Mouse (Mus musculus): ENCODE measurements at regions not wholly inside any gene's neighbourhood (a gene's known extent, or its start where the extent isn't known, plus 50 kb on each side); places are given as distances from the start of the nearest gene placed in this dataset.

DNA sequence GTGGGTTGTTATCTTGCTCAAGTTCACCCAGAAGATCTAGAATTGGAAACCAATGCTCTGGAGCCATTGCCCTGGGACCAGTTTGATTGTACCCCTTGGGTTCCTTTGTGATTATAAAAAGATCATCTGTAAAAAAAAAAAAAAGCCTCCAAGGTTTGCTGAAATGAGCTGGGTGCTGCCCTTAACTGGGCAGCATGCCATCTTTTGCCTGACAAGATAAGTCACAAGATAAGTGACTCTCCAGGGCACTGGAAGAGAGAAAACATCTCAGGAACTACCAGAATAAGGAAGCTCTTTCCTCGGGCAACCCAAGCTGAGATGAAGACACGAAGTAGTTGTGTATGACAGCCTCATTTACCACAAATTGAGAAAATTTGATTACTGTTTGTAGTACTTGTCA is 202.7 kb upstream of the Eci2 start:
- no peak for DNase-seq (ENCODE audit: low spot score)
- H3K27me3 ChIP-seq (replicated peaks; ENCODE audit: control insufficient read depth, insufficient read depth, low read length): no peaks in the 10 kb centered on the region
- 61% methylated on average over 2 of the region's 2 CpGs for WGBS
- no peak overlapping the region for H3K27ac ChIP-seq (ENCODE audit: low read depth, low read length)
- no peaks in the 10 kb centered on the region for H3K4me1 ChIP-seq (replicated peaks; ENCODE audit: control insufficient read depth, insufficient read depth, low read length)
- no peaks in the 10 kb centered on the region for H3K36me3 ChIP-seq (ENCODE audit: control insufficient read depth, insufficient read depth, low read length)
- H3K9ac ChIP-seq (ENCODE audit: low read depth, low read length): no peak overlapping the region
- no peak for ATAC-seq (replicated peaks; ENCODE audit: low FRiP score)
- H3K4me3 ChIP-seq (ENCODE audit: low read depth, low read length): no peak overlapping the region
- no peaks in the 10 kb centered on the region for H3K9me3 ChIP-seq (ENCODE audit: control insufficient read depth, low read length)
- no peak overlapping the region for H3K4me2 ChIP-seq

DNA sequence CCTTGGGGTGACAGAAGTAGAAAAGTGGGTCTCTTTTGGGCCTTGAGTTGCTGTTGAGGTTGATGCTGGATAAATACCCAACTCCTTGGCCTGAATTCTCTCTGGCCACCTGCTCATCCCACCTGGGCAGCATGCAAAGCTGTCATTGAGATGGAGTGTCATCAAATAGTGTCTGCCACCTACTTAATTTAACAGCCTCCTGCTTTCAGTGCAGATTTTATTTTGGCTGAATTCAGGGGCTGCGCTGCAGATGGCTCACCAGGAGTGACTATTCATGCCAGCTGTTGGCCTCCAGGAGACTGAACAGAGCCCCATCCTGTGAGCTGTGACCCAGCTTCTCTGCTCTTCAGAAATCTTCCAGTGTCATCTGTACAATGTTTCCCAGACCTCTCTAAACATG is 206.7 kb upstream of the Eci2 start:
- Histone ChIP-seq H3K36me3 (ENCODE audit: control insufficient read depth, insufficient read depth, low read length) (no peaks in the 10 kb centered on the region), H3K27me3 (replicated peaks; ENCODE audit: control insufficient read depth, insufficient read depth, low read length) (no peaks in the 10 kb centered on the region), H3K4me3 (ENCODE audit: low read depth, low read length) (no peak overlapping the region), H3K4me2 (no peak overlapping the region), H3K27ac (ENCODE audit: low read depth, low read length) (no peak overlapping the region), H3K9ac (ENCODE audit: low read depth, low read length) (no peak overlapping the region), H3K9me3 (ENCODE audit: control insufficient read depth, low read length) (no peaks in the 10 kb centered on the region), H3K4me1 (replicated peaks; ENCODE audit: control insufficient read depth, insufficient read depth, low read length) (no peaks in the 10 kb centered on the region)
- 97% methylated on average over 1 of the region's 1 CpGs for WGBS
- DNase-seq (ENCODE audit: low spot score) (no peak), ATAC-seq (replicated peaks; ENCODE audit: low FRiP score) (no peak)

DNA sequence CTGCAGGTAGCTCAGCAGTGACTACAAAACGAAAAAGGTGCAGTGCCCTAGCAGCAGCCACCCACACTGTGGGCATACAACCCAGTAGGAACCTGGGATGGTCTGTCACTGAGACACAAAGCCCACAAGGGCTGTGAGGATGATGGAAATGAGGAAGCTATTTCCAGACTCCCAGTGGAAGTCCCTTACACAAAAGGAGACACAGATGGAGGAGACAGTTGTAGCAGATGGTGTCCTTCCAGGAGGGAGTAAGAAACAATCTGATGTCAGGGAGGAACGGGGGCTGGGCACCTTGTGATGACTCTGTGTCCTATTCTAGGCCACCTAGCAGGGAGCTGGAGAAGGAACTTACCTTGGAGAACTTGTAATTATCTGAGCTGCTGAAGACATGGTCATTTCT is 214.5 kb upstream of the Eci2 start:
- ATAC-seq (replicated peaks; ENCODE audit: low FRiP score) (no peak), DNase-seq (ENCODE audit: low spot score) (no peak)
- H3K9ac ChIP-seq (ENCODE audit: low read depth, low read length): no peak overlapping the region
- H3K27me3 ChIP-seq (replicated peaks; ENCODE audit: control insufficient read depth, insufficient read depth, low read length): no peaks in the 10 kb centered on the region
- no peaks in the 10 kb centered on the region for H3K36me3 ChIP-seq (ENCODE audit: control insufficient read depth, insufficient read depth, low read length)
- no peak overlapping the region for H3K27ac ChIP-seq (ENCODE audit: low read depth, low read length)
- no peak overlapping the region for H3K4me3 ChIP-seq (ENCODE audit: low read depth, low read length)
- H3K9me3 ChIP-seq (ENCODE audit: control insufficient read depth, low read length): no peaks in the 10 kb centered on the region
- no peak overlapping the region for H3K4me2 ChIP-seq
- WGBS: 64% methylated on average over 2 of the region's 2 CpGs
- H3K4me1 ChIP-seq (replicated peaks; ENCODE audit: control insufficient read depth, insufficient read depth, low read length): no peaks in the 10 kb centered on the region

DNA sequence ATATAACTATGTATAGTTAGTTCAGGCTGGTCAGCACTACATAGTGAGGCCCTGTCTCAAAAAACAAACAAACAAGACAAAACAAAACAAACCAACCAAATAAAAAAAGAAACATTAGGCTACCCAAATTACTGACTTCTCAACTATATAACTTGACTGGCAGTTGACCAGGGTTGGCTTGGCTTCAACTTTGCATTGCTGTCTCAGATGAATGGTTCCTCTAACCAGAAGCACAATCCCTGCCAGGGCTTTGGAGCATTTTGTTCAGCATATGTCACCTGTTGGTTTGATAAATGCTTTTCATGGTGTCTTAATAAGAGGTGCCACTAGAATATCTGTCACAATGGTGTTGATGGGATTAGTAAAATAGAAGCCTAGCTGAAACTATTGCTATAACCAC is 217.1 kb upstream of the Eci2 start:
- no peak overlapping the region for H3K9ac ChIP-seq (ENCODE audit: low read depth, low read length)
- no peaks in the 10 kb centered on the region for H3K4me1 ChIP-seq (replicated peaks; ENCODE audit: control insufficient read depth, insufficient read depth, low read length)
- no peak for ATAC-seq (replicated peaks; ENCODE audit: low FRiP score)
- no peak overlapping the region for H3K4me2 ChIP-seq
- no peak overlapping the region for H3K27ac ChIP-seq (ENCODE audit: low read depth, low read length)
- H3K27me3 ChIP-seq (replicated peaks; ENCODE audit: control insufficient read depth, insufficient read depth, low read length): no peaks in the 10 kb centered on the region
- DNase-seq (ENCODE audit: low spot score): no peak
- no peaks in the 10 kb centered on the region for H3K9me3 ChIP-seq (ENCODE audit: control insufficient read depth, low read length)
- no peak overlapping the region for H3K4me3 ChIP-seq (ENCODE audit: low read depth, low read length)
- no peaks in the 10 kb centered on the region for H3K36me3 ChIP-seq (ENCODE audit: control insufficient read depth, insufficient read depth, low read length)

GRCm38 (mm10) chr13:35257386-35257785 is 230.5 kb upstream of the Eci2 start:
- Histone ChIP-seq H3K4me1 (replicated peaks; ENCODE audit: control insufficient read depth, insufficient read depth, low read length) (no peaks in the 10 kb centered on the region), H3K4me3 (ENCODE audit: low read depth, low read length) (no peak overlapping the region), H3K36me3 (ENCODE audit: control insufficient read depth, insufficient read depth, low read length) (no peaks in the 10 kb centered on the region), H3K4me2 (no peak overlapping the region), H3K27me3 (replicated peaks; ENCODE audit: control insufficient read depth, insufficient read depth, low read length) (no peaks in the 10 kb centered on the region), H3K9me3 (ENCODE audit: control insufficient read depth, low read length) (no peaks in the 10 kb centered on the region), H3K9ac (ENCODE audit: low read depth, low read length) (no peak overlapping the region), H3K27ac (ENCODE audit: low read depth, low read length) (no peak overlapping the region)
- WGBS: 77% methylated on average over 2 of the region's 2 CpGs
- DNase-seq (ENCODE audit: low spot score): no peak
- no peak for ATAC-seq (replicated peaks; ENCODE audit: low FRiP score)

GRCm38 (mm10) chr13:35258720-35259119 is 231.8 kb upstream of the Eci2 start:
- no peak overlapping the region for H3K4me2 ChIP-seq

GRCm38 (mm10) chr13:35283959-35284358 is 257.1 kb upstream of the Eci2 start:
- Histone ChIP-seq H3K9me3 (ENCODE audit: control insufficient read depth, low read length) (no peaks in the 10 kb centered on the region), H3K4me1 (replicated peaks; ENCODE audit: control insufficient read depth, insufficient read depth, low read length) (no peaks in the 10 kb centered on the region), H3K27ac (ENCODE audit: low read depth, low read length) (no peak overlapping the region), H3K36me3 (ENCODE audit: control insufficient read depth, insufficient read depth, low read length) (no peaks in the 10 kb centered on the region), H3K4me3 (ENCODE audit: low read depth, low read length) (no peak overlapping the region), H3K4me2 (no peak overlapping the region), H3K9ac (ENCODE audit: low read depth, low read length) (no peak overlapping the region), H3K27me3 (replicated peaks; ENCODE audit: control insufficient read depth, insufficient read depth, low read length) (no peaks in the 10 kb centered on the region)
- no peak for ATAC-seq (replicated peaks; ENCODE audit: low FRiP score)
- WGBS: 74% methylated on average over 1 of the region's 1 CpGs
- DNase-seq (ENCODE audit: low spot score): no peak

More at GRCm38 (mm10) chr13:35258720-35259119, 231.8 kb upstream of the Eci2 start:
- no peak overlapping the region for H3K27ac ChIP-seq (ENCODE audit: low read depth, low read length)
- no peaks in the 10 kb centered on the region for H3K9me3 ChIP-seq (ENCODE audit: control insufficient read depth, low read length)
- 89% methylated on average over 1 of the region's 1 CpGs for WGBS
- DNase-seq (ENCODE audit: low spot score) (no peak), ATAC-seq (replicated peaks; ENCODE audit: low FRiP score) (no peak)
- no peaks in the 10 kb centered on the region for H3K4me1 ChIP-seq (replicated peaks; ENCODE audit: control insufficient read depth, insufficient read depth, low read length)
- H3K4me3 ChIP-seq (ENCODE audit: low read depth, low read length): no peak overlapping the region
- no peak overlapping the region for H3K9ac ChIP-seq (ENCODE audit: low read depth, low read length)
- no peaks in the 10 kb centered on the region for H3K36me3 ChIP-seq (ENCODE audit: control insufficient read depth, insufficient read depth, low read length)
- H3K27me3 ChIP-seq (replicated peaks; ENCODE audit: control insufficient read depth, insufficient read depth, low read length): no peaks in the 10 kb centered on the region

GRCm38 (mm10) chr13:35302088-35302487 is 275.2 kb upstream of the Eci2 start:
- H3K4me2 ChIP-seq: no peak overlapping the region
- H3K9me3 ChIP-seq (ENCODE audit: control insufficient read depth, low read length): no peaks in the 10 kb centered on the region
- no peak overlapping the region for H3K9ac ChIP-seq (ENCODE audit: low read depth, low read length)
- DNase-seq (ENCODE audit: low spot score) (no peak), ATAC-seq (replicated peaks; ENCODE audit: low FRiP score) (no peak)
- H3K36me3 ChIP-seq (ENCODE audit: control insufficient read depth, insufficient read depth, low read length): no peaks in the 10 kb centered on the region
- no peak overlapping the region for H3K27ac ChIP-seq (ENCODE audit: low read depth, low read length)
- no peak overlapping the region for H3K4me3 ChIP-seq (ENCODE audit: low read depth, low read length)
- H3K4me1 ChIP-seq (replicated peaks; ENCODE audit: control insufficient read depth, insufficient read depth, low read length): no peaks in the 10 kb centered on the region
- 65% methylated on average over 1 of the region's 1 CpGs for WGBS
- H3K27me3 ChIP-seq (replicated peaks; ENCODE audit: control insufficient read depth, insufficient read depth, low read length): no peaks in the 10 kb centered on the region

DNA sequence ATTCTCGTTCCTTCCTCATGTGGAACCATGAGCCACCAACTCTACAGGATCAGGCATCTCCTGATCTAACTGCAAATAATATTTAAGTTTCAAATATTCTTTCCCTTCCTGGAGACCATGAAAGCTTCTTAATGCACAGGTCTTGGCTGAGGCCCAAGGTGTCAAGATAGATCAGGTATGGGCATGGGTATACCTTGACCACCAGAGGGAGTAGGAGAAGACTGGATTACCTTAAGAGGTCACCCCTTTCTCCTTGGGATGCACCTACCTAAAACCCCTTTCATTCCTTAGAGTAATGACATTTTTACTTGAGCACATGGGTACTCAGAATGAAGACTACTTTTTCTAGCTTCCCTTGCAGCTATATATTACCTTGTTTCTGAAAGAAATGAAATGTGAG is 289.9 kb upstream of the Eci2 start:
- no peak overlapping the region for H3K4me2 ChIP-seq
- no peak for ATAC-seq (replicated peaks; ENCODE audit: low FRiP score)
- H3K4me3 ChIP-seq (ENCODE audit: low read depth, low read length): no peak overlapping the region
- no peak overlapping the region for H3K9ac ChIP-seq (ENCODE audit: low read depth, low read length)
- no peak for DNase-seq (ENCODE audit: low spot score)
- WGBS: 79% methylated on average over 1 of the region's 1 CpGs
- H3K27me3 ChIP-seq (replicated peaks; ENCODE audit: control insufficient read depth, insufficient read depth, low read length): no peaks in the 10 kb centered on the region
- H3K36me3 ChIP-seq (ENCODE audit: control insufficient read depth, insufficient read depth, low read length): no peaks in the 10 kb centered on the region
- H3K27ac ChIP-seq (ENCODE audit: low read depth, low read length): no peak overlapping the region
- H3K4me1 ChIP-seq (replicated peaks; ENCODE audit: control insufficient read depth, insufficient read depth, low read length): no peaks in the 10 kb centered on the region
- H3K9me3 ChIP-seq (ENCODE audit: control insufficient read depth, low read length): no peaks in the 10 kb centered on the region
